Mouse (Mus musculus) testis, postnatal 10 days (tissue): ENCODE data around the gene Rcc1l.
A peak's percentile ranks its signal among the peaks of the same experiment; 100 is the strongest.

Experiments used
- DNase-seq: peaks from one replicate; pipeline ENCODE4 v3.0.0; 2021; ENCODE audit warnings: low spot score

The Rcc1l gene

DNA sequence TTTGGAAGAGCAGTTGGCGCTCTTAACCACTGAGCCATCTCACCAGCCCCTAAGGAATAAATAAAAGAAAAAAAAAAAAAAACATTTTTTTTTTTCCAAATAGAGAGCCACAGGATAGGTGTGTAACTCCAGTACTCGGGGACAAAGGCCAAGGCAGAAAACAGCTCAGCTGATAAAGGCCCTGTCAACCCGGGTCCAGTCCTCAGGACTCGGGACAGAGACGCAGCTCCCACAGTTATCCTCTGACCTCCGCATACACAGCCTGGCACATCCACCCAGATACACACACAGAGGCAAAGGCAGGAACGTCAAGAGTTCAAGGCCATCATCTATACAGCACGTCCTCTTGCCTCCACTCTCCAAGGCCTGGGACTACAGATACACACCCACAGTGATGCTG lies 6.4 kb downstream of the Rcc1l start:
- no peak for DNase-seq

GRCm38 (mm10) chr5:134169231-134169630 lies 7.3 kb downstream of the Rcc1l start:
- no peak for DNase-seq

DNA sequence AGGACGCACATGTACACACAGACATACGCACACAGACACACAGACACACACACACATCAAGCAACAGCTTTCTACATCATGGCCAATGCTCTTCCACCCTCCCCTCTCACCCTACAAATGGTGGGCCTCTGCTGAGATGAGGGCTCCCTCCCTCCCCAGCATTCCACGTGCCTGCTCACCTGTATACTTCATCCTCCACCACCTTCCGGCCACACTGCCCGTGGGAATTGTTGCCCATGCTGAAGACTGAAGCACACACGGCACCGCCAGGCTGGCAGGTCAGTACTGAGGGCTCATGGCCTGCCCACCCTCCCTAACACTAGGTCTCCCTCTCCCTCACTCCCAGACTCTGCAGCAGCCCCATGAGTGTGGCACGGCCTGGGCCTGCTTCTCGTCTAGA lies 8.5 kb downstream of the Rcc1l start:
- DNase-seq: no peak

DNA sequence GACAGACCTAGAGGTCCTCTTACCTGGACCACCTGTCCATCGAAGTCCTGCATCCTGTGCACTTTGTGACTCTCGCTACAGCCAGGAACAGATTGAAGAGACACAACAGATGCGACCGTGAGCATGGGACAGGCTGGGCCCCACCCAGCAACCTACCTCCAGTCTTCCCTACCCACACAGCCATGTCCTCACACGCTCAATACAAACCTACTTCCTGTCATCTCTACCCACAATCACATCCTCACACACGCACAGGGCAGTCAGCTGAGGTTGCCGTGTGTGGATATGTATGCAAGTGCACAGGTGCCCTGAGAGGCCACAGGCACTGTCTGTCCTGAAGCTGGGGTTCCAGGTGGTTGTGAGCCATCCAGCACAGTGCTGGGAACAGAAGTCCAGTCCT lies 9.9 kb downstream of the Rcc1l start:
- no peak for DNase-seq

DNA sequence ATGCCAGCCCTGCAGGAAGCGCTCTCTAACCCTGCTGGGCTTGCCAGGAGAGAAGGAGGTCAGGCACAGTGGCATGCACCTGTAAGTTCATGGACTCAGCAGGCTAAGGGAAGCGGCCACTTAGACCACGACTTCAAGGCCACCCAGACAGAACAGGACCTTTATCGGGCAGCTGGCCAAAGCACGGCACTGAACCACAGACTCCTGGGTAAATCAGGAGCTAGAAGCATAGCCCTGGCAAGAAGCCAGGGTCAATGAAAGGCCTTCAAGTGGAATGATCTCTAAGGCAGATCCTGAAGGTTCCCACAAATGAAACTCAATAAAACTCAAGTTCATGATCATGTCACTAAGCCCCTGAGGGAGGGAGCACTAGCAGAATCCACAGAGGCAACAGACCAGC lies 11.9 kb downstream of the Rcc1l start:
- peak; percentile 76 for DNase-seq

DNA sequence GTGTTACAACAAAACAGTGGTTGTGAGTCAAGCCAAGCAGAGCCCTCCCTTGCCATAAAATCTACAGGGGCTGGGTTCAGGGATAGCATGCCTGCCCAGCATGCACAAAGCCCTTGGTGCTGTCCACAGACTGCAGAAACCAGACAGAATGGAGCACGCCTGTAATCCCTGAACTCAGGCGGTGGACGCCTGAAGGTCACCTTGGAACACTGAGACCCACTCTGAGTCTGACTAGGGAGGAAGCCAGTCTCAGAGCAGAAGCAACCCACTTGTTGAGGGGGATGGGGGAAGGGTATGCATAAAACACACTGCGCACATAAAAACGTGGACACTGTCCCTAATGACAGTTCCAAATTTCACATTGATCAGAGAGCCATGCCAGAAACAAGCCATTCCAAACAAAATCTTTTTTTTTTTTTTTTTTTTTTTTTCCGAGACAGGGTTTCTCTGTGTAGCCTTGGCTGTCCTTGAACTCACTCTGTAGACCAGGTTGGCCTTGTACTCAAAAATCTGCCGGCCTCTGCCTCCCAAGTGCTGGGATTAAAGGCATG lies 20.6 kb downstream of the Rcc1l start:
- no peak for DNase-seq

- DNase-seq: no peak
Observed at GRCm38 (mm10) chr5:134151895-134152294, 24.7 kb downstream of the Rcc1l start.

- DNase-seq: no peak
Observed at GRCm38 (mm10) chr5:134148153-134148552, 28.4 kb downstream of the Rcc1l start.

- DNase-seq: no peak
Observed at GRCm38 (mm10) chr5:134147194-134147753, 29.3 kb downstream of the Rcc1l start.

GRCm38 (mm10) chr5:134144986-134145385 lies 31.6 kb downstream of the Rcc1l start:
- DNase-seq: no peak

- DNase-seq: no peak
Observed at GRCm38 (mm10) chr5:134142381-134142780, 34.2 kb downstream of the Rcc1l start.

DNA sequence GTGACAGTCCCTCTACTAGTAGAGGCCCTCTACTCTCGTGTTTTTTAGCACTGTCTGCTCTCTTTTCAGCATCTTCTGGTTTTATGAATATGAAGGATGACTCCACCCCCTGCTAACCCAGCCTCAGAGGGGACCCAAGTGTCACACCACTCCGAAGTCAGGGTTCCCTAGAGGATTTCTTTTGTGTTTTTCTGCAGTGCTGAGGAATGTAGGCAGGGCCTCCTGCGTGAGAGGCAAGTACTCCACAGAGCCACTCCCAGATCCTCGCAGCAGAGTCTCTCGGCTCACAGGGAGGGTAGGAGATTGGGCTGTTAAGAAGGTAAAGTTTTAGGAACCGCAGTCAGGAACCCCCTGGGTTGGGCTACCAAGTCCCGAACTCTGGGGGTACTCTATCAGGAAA lies 35.3 kb downstream of the Rcc1l start:
- no peak for DNase-seq

DNA sequence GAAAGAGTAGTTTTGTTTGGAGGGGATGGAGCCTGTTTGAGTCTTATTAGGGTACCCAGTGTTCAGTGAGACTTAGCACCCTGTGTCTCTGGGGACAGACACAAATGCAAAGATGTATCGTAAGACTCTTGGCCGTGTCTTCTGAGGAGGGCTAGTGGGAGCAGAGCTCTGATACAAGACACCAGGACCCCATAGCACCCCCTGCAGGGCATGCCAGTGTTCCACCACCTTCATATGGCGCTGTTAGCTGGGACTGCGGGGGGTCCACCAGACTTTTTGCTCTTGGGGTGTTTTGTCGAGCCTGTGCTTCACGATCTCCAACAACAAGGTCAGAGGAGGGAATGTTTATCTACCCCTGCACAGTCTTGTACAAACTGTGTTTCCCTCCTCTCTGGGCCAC lies 37.1 kb downstream of the Rcc1l start:
- DNase-seq: no peak

GRCm38 (mm10) chr5:134137933-134138332 lies 38.6 kb downstream of the Rcc1l start:
- DNase-seq: no peak

GRCm38 (mm10) chr5:134136022-134136421 lies 40.6 kb downstream of the Rcc1l start:
- DNase-seq: no peak

DNA sequence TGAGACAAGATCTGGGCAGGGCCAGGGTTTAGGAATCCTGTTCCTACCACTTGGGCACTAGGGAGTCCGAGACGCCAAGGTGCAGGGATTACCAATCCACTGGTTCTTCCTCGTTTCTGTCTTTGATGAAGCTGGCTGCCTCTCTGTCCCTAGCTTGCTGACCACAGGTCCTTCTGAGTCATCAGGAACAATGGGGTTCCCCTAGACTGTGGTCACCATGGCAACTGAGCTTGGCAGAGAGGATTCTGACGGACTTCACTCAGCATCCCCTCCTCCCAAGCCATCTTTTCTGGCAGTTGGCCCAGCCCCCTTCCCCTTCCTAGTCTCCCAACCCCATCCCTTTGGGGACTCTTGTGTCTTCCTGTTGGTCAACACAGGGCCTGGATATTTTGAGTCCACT lies 45.0 kb downstream of the Rcc1l start:
- DNase-seq: no peak

DNA sequence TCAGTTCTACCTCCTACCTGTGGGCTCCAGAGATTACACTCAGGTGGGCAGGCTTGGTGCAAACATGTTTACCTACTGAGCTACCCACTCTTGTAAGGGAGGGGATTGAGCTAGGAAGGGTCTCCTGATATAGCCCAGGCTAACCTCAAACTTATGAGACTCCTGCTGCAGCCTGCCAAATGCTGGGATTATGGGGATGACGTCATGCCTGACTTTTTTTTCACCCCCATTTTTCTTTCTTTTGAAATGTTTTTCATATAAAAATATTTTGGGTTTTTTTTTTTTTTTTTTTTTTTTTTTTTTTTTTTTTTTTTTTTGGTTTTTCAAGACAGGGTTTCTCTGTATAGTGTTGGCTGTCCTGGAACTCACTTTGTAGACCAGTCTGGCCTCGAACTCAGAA lies 50.3 kb downstream of the Rcc1l start:
- no peak for DNase-seq

DNA sequence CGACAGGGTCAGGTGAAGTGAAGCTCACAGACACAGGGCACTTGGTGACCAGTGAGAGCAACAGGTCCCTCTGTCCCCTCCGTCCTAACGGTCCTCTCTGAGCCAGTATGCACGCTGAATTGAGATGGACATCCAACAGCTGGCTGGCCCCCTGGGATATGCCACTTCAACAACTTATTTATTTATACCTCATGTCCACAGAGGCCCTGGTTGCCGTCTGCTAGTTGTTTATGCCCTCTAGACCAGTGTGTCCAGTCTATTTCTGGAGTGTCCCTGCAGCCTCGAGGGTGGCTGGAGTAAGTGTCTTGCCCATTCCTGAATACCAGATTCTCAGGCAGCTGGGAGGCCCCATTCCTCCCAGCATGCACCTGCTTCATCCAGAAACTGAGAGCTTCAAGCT lies 52.7 kb downstream of the Rcc1l start:
- DNase-seq: no peak

DNA sequence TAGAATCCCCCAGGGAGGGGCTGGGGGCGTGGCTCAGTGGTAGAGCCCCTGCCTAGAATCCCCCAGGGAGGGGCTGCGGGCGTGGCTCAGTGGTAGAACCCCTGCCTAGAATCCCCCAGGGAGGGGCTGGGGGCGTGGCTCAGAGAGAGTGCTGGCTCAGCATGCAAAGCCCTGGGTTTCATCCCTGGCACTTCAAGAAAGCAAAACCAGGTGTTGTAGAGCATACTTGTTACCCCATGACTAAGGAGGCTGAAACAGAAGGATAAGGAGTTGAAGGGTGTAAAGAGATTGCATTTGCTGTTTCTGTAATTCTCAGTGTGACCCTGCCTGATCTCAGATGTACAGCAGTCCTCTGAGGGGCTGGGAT lies 54.7 kb downstream of the Rcc1l start:
- no peak for DNase-seq

- DNase-seq: no peak
Observed at GRCm38 (mm10) chr5:134121138-134121892, 55.3 kb downstream of the Rcc1l start.

GRCm38 (mm10) chr5:134120135-134120534 lies 56.4 kb downstream of the Rcc1l start:
- DNase-seq: no peak

- DNase-seq: no peak
Observed at GRCm38 (mm10) chr5:134119481-134120120, 57.0 kb downstream of the Rcc1l start.

- DNase-seq: no peak
Observed at GRCm38 (mm10) chr5:134118798-134119407, 57.7 kb downstream of the Rcc1l start.
